Mouse (Mus musculus) liver, embryonic 16.5 days (tissue): ENCODE measurements around the gene Nck2. TPM values are rescaled to one million over a fixed set of nuclear protein-coding genes. Genes with fewer than 3 reads are reported as not detected.

Experiments
- ATAC-seq: fragments of 200-750 bp; cut with Nextera tagmentation; 2 replicates; pipeline ENCODE4 v1.8.0; 2017; ENCODE audit warnings: low read depth, mild to moderate bottlenecking, moderate number of reproducible peaks, moderate library complexity
- H3K27ac ChIP-seq: fragments of 300-500 bp; sonication (generic); 2 replicates; pipeline ENCODE4 v1.5.1; 2014; ENCODE audit warnings: mild to moderate bottlenecking, low read length
- H3K27me3 ChIP-seq: fragments of 300-500 bp; sonication (generic); 2 replicates; pipeline ENCODE4 v1.6.1; 2014; ENCODE audit warnings: low read depth, low read length, mixed read lengths; ENCODE audit not compliant: control insufficient read depth, insufficient read depth
- H3K36me3 ChIP-seq: fragments of 300-500 bp; sonication (generic); 2 replicates; pipeline ENCODE4 v1.6.1; 2014; ENCODE audit warnings: mild to moderate bottlenecking; ENCODE audit not compliant: control insufficient read depth, insufficient read depth
- H3K4me1 ChIP-seq: fragments of 300-500 bp; sonication (generic); 2 replicates; pipeline ENCODE4 v1.6.1; 2014; ENCODE audit warnings: low read depth, low read length, mixed read lengths; ENCODE audit not compliant: control insufficient read depth
- H3K4me2 ChIP-seq: fragments of 300-500 bp; sonication (generic); 2 replicates; pipeline ENCODE4 v1.6.1; 2014; ENCODE audit warnings: low read depth, low read length, mixed read lengths
- H3K4me3 ChIP-seq: fragments of 300-500 bp; sonication (generic); 2 replicates; pipeline ENCODE4 v1.5.1; 2014; ENCODE audit warnings: low read depth, mild to moderate bottlenecking, low read length
- H3K9ac ChIP-seq: fragments of 300-500 bp; sonication (generic); 2 replicates; pipeline ENCODE4 v1.6.1; 2014; ENCODE audit warnings: low read depth, low read length
- H3K9me3 ChIP-seq: fragments of 300-500 bp; sonication (generic); replicated peaks from 2 replicates; pipeline ENCODE4 v1.6.1; 2016; ENCODE audit warnings: low read length; ENCODE audit not compliant: control insufficient read depth
- WGBS: fragments of 180-500 bp; shearing (Covaris S2); extraction: QIAGEN DNeasy Blood & Tissue Kit; methylation state at CpG from one replicate; pipeline ENCODE4 v1.1.7; 2014; ENCODE audit not compliant: insufficient replicate concordance; 5-methylcytosine and 5-hydroxymethylcytosine counted together
- polyA plus RNA-seq: library from polyadenylated mRNA; unstranded; fragments of >200 nt; fragmentation: Nextera tagmentation; extraction: Ambion mirVana; gene quantifications from 2 replicates; pipeline ENCODE4 v1.2.1, GENCODE M21; 2015

The Nck2 gene
- polyA plus RNA-seq, 1 experiment from 2014 or later, result 8.4 TPM

DNA sequence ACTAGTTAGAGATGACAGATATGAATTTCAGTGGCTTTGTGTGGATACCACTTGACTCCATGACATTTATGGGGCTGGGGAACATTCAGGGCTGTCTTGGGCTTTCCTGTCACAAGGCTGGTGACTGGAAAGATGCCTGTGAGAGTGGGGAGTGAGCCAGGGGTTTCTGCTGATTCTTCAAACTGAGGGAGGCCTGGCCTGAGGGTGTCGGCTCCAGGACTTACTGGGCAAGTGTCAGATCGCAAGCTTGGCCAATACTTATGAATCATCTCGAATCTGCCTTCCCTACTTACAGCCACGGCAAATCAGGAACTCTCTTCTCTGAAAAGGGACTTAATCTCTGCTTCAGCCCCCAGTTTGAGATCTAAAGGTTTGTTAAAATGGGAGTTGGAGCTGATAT, 18.3 kb downstream of the Nck2 start:
- 42% methylated on average over 4 of the region's 4 CpGs for WGBS
- H3K4me2 ChIP-seq, result no peak overlapping the region
- H3K36me3 ChIP-seq, result no peaks in the 10 kb centered on the region
- no peak overlapping the region for H3K9ac ChIP-seq
- H3K4me1 ChIP-seq, result peaks cover 20% of the 10 kb centered on the region
- no peaks in the 10 kb centered on the region for H3K27me3 ChIP-seq
- H3K4me3 ChIP-seq, result no peak overlapping the region
- H3K27ac ChIP-seq, result no peak overlapping the region
- H3K9me3 ChIP-seq, result no peaks in the 10 kb centered on the region
- no peak for ATAC-seq

DNA sequence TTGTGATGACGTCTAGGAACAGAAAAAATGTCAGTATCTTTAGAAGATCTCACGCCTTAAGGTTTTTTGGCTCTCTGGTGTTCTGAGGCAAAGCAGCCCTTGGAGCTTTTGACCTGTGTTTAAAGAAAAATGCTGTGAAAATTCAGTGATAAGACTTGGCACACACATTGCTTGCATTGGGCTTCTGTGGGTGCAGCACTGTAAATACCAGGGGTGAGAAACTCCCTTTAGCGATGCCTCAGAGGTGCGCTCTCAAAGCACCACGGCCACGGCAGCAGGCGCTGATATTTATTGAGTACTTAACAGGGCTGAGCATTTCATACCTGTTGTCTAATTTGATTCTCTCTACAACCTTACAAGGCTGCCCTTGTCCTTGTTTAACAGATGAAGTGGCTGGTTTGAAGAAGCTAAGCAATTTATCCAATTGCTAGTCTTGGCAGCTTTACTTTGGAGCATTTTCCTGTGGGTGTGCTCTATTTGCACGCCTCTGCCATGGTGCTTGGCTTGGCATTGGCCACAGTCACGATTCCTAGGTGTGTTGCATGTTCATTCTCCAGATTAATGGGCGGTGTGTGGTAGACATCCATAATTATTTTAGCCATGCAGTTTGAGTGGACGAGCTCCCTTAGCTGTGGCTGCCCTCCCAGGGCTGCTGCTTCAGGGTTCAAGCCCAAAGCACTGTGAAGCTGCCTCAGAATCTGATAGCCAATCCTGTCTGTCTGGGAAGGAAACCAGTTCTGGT, 19.7 kb downstream of the Nck2 start:
- no peak for ATAC-seq

DNA sequence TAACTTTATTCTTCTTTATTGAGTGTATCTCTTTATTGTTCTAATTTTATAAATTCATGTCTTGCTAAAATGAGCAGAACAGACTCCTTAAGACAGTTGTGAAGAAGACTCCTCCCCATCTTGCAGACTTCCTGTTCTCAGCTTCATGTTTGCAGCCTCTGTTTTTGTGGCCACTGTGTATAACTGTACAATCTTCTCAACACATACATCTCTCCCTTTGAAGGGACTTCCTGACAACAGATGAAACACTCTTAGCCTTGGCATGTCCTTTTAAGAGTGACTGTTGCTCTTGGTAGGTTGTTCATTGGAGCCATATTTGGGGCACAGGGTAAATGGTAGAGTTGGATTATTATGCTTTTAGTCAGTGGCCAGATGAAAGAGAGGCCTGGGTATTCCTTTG, 20.6 kb downstream of the Nck2 start:
- ATAC-seq, result no peak
- peaks cover 21% of the 10 kb centered on the region for H3K4me1 ChIP-seq
- H3K27ac ChIP-seq, result no peak overlapping the region
- no peaks in the 10 kb centered on the region for H3K9me3 ChIP-seq
- no peak overlapping the region for H3K4me2 ChIP-seq
- H3K4me3 ChIP-seq, result no peak overlapping the region
- H3K9ac ChIP-seq, result no peak overlapping the region
- no peaks in the 10 kb centered on the region for H3K36me3 ChIP-seq
- no peaks in the 10 kb centered on the region for H3K27me3 ChIP-seq

More for the DNA sequence above, 19.7 kb downstream of the Nck2 start:
- Histone ChIP-seq H3K27me3 (no peaks in the 10 kb centered on the region), H3K36me3 (no peaks in the 10 kb centered on the region), H3K9me3 (no peaks in the 10 kb centered on the region), H3K9ac (no peak overlapping the region), H3K4me1 (peaks cover 21% of the 10 kb centered on the region), H3K4me3 (no peak overlapping the region), H3K27ac (no peak overlapping the region), H3K4me2 (no peak overlapping the region)
- 60% methylated on average over 11 of the region's 11 CpGs for WGBS

DNA sequence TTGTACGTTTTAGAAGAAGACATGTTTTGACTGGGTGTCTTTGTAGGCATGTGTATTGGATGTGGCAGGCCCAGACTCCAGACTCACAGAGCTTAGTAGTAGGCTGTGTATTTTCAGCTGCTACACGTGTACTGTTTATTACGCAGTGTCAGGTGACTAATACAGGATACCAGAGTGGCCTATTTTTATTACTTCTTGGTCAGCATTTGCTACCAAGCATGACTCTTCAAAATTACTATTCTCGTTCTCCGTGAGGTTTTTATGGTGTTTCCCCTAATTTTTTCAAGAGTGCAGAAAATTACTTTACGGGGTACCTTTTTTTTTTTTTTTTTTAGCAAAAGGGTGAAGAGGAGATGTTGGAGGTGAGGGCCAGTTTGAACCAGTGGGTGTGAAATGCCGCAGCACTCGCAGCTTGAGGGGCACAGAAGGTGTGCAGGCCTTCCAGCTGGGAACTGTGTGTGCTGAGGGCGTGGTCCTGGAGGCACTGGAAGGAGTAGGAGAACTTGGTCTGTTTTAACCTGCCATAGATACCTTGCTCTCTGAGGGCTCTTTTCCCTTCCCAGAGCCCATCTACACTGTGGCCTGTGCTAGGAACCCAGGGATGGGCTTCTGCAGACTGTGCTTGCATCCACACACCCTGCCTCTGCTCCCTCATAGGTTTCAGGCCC, 21.7 kb downstream of the Nck2 start:
- Histone ChIP-seq H3K36me3 (no peaks in the 10 kb centered on the region), H3K4me2 (no peak overlapping the region), H3K27me3 (no peaks in the 10 kb centered on the region), H3K9ac (no peak overlapping the region), H3K4me3 (no peak overlapping the region), H3K27ac (no peak overlapping the region), H3K4me1 (peaks cover 25% of the 10 kb centered on the region), H3K9me3 (no peaks in the 10 kb centered on the region)
- 61% methylated on average over 9 of the region's 9 CpGs for WGBS
- ATAC-seq, result no peak

DNA sequence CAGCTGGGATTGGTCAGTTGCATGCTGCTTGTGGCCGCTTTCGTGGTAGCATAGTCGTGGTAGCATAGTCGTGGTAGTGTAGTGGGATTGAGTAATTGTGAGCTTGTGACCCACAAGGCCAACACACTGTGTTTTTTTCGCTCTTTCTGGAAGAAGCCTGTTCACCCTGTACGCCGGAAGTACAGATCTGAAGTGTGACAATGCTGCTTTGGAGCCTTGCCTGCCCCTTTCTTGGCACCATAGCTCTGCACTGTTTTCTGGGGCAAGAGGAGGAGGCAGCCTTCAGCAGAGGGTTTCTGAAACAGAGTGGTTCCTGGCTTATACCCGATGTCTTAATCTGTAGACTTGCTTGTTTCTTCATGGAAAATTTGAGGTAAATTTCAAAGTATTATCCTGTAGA, 23.3 kb downstream of the Nck2 start:
- ATAC-seq, result no peak
- H3K36me3 ChIP-seq, result no peaks in the 10 kb centered on the region
- no peak overlapping the region for H3K4me3 ChIP-seq
- H3K9me3 ChIP-seq, result no peaks in the 10 kb centered on the region
- H3K27ac ChIP-seq, result no peak overlapping the region
- peaks cover 34% of the 10 kb centered on the region for H3K4me1 ChIP-seq
- H3K27me3 ChIP-seq, result no peaks in the 10 kb centered on the region
- H3K4me2 ChIP-seq, result no peak overlapping the region
- WGBS, result 48% methylated on average over 8 of the region's 8 CpGs
- H3K9ac ChIP-seq, result no peak overlapping the region

DNA sequence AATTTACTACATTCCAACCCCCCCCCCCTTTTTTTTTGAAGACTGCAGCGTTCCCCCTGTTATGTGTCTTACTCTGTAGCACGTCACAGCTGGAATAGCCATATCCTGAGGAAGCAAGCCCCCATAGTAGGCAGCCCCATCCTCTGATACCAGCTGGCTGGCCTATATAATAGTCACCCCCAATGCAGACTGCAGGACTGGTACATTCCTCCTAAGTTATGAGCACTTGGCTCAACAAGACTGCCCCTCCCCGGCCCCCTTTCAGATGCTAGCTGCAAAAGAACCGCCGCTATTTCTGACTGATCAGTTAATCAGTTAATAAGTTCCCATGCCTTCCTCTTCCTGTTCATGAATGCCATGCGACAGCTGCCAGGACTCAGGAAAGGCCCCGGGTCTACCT, 23.8 kb downstream of the Nck2 start:
- 30% methylated on average over 7 of the region's 7 CpGs for WGBS
- H3K36me3 ChIP-seq, result no peaks in the 10 kb centered on the region
- no peaks in the 10 kb centered on the region for H3K9me3 ChIP-seq
- no peaks in the 10 kb centered on the region for H3K27me3 ChIP-seq
- H3K4me1 ChIP-seq, result peaks cover 32% of the 10 kb centered on the region
- no peak overlapping the region for H3K27ac ChIP-seq
- no peak overlapping the region for H3K4me3 ChIP-seq
- no peak overlapping the region for H3K4me2 ChIP-seq
- H3K9ac ChIP-seq, result no peak overlapping the region
- ATAC-seq, result no peak

DNA sequence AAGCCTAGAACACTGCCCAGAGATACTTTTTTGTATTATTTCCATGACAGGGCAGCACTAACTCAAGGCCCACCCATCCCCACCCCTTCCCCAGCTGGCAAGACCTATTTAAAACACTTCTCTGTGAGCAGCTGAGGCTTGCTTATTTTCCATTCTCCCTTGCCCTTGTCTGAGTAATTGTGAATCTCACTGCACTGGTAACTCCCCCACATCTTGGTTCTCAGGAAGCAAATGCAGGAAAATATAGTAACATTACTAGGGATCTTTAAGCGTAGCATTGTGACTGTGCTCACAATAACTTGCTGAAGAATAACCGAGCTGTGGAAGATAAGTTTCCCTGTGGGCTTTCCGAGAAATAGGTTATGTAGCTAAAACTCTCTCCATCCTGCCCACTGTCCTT, 24.6 kb downstream of the Nck2 start:
- Histone ChIP-seq H3K4me2 (no peak overlapping the region), H3K9me3 (no peaks in the 10 kb centered on the region), H3K36me3 (no peaks in the 10 kb centered on the region), H3K27me3 (no peaks in the 10 kb centered on the region), H3K4me3 (no peak overlapping the region), H3K9ac (no peak overlapping the region), H3K4me1 (peaks cover 35% of the 10 kb centered on the region), H3K27ac (no peak overlapping the region)
- 61% methylated on average over 3 of the region's 3 CpGs for WGBS
- ATAC-seq, result no peak

DNA sequence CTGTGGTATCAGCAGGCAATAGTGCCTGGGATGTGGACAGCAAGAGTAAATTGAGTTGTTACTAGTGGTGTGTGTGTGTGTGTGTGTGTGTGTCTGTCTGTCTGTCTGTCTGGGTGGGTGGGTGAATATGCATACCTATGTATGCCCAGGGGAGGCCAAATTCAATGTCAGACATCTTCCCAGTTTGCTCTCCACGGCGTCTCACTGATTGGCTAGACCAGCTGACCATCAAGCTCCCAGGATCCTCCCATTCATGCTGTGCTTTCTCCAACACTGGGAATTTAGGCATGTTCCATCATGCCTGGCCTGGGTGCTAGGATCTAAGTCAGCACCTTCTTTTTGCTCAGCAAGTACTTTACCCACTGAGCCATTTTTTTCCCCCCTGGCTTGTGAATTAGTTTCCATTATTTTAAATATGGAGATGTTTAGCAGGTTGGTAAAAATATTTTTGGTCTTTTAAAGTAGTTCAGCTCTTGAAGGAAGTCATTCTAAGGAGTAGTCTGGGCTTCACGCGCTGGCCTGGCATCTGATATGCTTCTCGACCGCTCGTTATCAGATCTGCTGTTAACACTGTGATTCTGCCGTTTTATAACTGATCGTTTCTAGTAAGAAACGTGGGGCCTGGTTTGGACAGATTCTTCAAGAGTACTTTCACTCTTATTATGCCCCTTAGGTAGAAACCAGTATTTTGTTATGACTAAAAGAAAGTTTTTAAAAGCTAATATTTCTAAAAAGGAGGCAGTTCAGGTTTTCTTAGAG, 26.2 kb downstream of the Nck2 start:
- Histone ChIP-seq H3K4me2 (no peak overlapping the region), H3K27me3 (no peaks in the 10 kb centered on the region), H3K4me1 (peaks cover 51% of the 10 kb centered on the region), H3K27ac (no peak overlapping the region), H3K9me3 (no peaks in the 10 kb centered on the region), H3K9ac (no peak overlapping the region), H3K4me3 (no peak overlapping the region), H3K36me3 (no peaks in the 10 kb centered on the region)
- no peak for ATAC-seq
- 38% methylated on average over 10 of the region's 10 CpGs for WGBS
